Mouse (Mus musculus): Measurements from ENCODE around the gene Tpp2.
A peak's percentile ranks its signal among the peaks of the same experiment; 100 is the strongest.
"Not testable (repeated sequence)": the region's sequence is repeated elsewhere in the genome, so short reads cannot be mapped to it uniquely, and the experiment has no call there.

Gene Tpp2

DNA sequence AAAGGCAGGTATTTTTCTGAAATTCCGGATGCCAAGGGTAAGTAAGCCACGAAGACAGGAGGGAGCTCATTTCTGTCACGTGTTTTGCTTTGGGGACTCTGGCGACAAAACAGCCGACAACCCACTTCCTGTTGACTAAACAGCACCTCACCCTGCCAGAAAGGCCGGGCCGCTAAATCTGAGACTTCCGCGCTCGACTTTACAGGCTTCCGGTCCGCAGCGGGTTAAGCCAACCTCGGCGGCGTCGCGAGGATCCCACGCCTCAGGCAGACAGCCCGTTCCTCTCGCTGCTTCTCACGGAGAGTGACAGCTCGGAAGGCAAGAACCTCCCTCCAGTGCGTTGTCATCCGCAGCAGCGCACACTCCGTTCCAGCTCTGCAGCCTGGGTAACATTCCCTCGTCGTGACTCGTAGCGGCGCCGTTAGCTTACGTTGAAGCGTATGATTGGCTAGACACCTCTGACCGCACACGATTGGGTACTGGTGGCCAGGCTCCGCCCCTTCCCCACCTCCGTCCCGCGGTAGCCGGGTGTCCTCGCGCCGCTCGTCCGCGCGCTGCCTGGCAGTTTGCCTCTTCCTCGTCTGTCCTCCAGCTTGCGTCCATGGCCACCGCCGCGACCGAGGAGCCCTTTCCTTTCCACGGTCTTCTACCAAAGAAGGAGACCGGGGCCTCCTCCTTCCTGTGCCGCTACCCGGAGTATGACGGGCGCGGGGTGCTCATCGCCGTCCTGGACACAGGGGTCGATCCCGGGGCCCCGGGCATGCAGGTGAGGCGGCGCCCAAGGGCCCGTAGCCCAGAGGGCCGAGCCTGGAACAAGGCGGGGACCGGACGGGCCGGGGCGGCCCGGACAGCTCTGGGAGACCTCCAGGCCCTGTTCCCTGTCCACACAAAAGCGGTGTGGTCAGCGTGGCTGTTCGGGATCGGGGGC, at the start of gene Tpp2:
Gene Tpp2, plus strand, starts transcription at position 160 of the 928 bp plus-strand sequence.
- DNase-seq (ENCODE audit: low spot score in 2 of 2): peak; percentile 98 to 99

- not testable (repeated sequence) for DNase-seq (ENCODE audit: low spot score in 2 of 2)
Observed at GRCm38 (mm10) chr1:43888358-43888757, 45.1 kb upstream of the Tpp2 start.

DNA sequence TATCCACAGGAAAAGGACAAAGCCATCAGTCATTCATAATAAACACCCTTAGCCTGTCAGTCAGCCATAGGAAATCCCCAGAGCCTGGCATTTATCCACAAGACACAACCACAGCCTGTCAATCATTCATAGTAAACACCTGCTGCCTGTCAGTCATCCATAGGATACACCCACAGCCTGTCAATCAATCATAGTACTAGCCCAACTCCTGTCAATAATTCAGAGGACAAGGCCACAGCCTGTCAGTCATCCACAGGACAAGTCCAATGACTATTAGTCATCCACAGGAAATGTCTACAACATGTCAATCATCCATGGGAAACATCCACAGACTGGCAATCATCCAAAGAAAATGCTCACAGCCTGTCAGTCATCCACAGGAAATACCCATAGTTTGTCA, 37.7 kb upstream of the Tpp2 start:
- no peak for DNase-seq (ENCODE audit: low spot score in 2 of 2)

DNA sequence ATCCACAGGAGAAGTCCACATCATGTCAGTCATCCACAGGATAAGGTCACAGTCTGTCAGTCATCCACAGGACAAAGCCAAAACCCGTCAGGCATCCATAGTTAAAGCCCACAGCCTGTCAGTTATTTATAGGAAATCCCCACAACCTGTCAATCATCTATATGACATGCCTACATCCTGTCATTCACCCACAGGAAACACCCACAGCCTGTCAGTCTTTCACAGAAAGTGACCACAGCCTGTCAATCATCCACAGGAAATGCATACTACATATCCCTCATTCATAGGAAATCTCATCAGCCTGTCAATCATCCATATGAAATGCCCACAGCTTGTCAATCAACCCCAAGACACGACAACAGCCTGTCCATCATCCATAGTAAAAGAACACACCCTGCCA, 36.3 kb upstream of the Tpp2 start:
- no peak for DNase-seq (ENCODE audit: low spot score in 2 of 2)

DNA sequence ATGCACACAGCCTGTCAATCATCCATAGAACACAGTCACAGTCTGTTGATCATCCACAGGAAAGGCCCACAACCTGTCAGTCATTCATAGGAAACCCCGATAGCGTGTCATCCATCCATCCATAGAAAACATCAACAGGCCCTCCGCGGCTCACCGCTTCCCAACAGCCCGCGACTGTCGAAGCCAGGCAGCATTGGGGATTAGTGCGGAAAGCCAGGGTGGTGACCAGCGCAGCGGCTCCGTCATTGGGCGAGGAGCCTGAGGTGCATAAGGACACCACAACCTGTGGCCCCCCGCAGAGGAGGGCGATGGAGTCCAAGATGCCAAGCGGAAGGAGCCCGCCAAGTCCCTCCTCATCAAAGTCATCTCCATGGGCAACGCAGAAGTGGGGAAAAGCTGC, 35.5 kb upstream of the Tpp2 start:
- DNase-seq (ENCODE audit: low spot score in 2 of 2): no peak

- peak; percentile 77 to 86 for DNase-seq (ENCODE audit: low spot score in 2 of 2)
Observed at GRCm38 (mm10) chr1:43898991-43899714, 34.3 kb upstream of the Tpp2 start.

DNA sequence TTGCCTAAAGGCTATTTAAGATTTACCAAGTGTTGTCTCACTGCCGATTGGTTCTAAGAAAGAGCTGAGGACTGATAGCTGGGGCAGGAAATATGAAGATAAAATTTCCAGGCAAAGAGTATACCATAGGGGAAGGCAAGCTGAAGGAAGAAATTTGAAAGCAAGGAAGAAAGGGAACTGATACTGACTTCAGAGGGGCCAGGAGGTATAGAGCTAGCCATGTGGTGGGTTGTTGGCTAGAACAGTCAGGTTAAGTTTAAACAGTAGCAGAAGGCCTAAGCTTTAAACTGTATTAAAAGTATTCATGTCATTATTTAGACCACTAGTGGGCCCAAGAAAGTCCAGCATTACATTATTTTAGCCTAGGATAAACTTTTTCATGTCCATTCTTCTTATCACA, 31.0 kb upstream of the Tpp2 start:
- DNase-seq (ENCODE audit: low spot score in 2 of 2): no peak

- DNase-seq (ENCODE audit: low spot score in 2 of 2): no peak
Observed at GRCm38 (mm10) chr1:43902855-43903254, 30.6 kb upstream of the Tpp2 start.

DNA sequence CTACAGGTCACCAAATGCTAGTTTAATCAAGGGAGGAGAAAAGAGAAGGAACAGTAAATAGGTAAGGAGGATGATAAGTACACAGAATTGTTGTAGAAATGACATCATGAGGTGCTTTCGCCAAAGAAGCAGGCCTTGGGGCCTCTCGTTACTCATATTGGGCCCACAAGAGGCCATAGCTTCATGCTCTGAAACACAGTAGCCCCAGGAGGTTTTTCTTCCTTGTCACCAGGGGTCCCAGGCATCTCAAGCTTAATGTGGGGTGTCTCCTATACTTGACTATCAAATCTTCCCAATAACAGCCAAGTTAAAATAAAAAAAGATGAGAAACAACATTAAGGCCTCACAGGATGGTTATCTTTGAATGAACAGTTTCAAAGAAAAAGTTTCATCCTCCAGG, 18.0 kb upstream of the Tpp2 start:
- DNase-seq (ENCODE audit: low spot score in 2 of 2): no peak

GRCm38 (mm10) chr1:43916854-43917253, 16.6 kb upstream of the Tpp2 start:
- DNase-seq (ENCODE audit: low spot score in 2 of 2): no peak

- no peak for DNase-seq (ENCODE audit: low spot score in 2 of 2)
Observed at GRCm38 (mm10) chr1:43934416-43934810, 966 bp downstream of the Tpp2 start.

GRCm38 (mm10) chr1:43939310-43939709, 5.9 kb downstream of the Tpp2 start:
- no peak for DNase-seq (ENCODE audit: low spot score in 2 of 2)

GRCm38 (mm10) chr1:43941476-43942217, 8.2 kb downstream of the Tpp2 start:
- DNase-seq (ENCODE audit: low spot score in 2 of 2): no peak

DNA sequence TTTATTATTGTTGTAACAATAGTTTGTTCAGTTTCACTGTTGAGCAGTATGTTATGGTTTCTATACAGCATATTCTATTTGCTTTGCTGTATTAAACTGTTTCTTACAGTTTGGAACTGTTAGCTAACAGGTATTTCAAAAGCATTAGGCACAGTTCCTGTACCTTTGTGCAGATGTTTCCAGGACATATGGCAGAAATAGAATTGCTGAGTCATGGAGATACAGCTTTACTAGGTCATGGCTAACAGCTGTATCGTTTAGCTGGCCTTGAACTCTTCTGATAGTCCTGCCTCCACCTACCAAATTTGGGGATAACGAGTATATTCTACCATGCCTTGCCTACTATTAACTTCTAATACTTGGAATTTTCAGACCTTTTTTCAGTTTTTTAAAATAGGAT, 9.4 kb downstream of the Tpp2 start:
- no peak for DNase-seq (ENCODE audit: low spot score in 2 of 2)

- no peak for DNase-seq (ENCODE audit: low spot score in 2 of 2)
Observed at GRCm38 (mm10) chr1:43953679-43954078, 20.2 kb downstream of the Tpp2 start.

GRCm38 (mm10) chr1:43964381-43964780, 30.9 kb downstream of the Tpp2 start:
- DNase-seq (ENCODE audit: low spot score in 2 of 2): no peak

GRCm38 (mm10) chr1:43966756-43967155, 33.3 kb downstream of the Tpp2 start:
- DNase-seq (ENCODE audit: low spot score in 2 of 2): no peak

- DNase-seq (ENCODE audit: low spot score in 2 of 2): no peak
Observed at GRCm38 (mm10) chr1:43969361-43969760, 35.9 kb downstream of the Tpp2 start.

DNA sequence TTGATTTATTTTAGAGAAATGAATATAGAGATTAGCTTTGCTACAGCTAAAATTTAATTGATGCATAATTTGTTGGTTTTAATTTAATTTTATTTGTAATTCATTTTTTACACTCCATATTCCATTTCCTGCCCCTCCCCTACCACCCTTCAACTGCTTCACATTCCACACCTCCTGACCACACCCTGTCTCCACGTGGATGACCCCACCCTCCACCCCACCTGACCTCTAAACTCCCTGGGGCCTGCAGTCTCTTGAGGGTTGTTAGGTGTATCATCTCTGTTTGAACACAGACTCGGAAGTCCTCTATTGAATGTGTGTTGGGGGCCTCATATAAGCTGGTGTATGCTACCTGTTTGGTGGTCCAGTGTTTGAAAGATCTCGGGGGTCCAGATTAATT, 37.6 kb downstream of the Tpp2 start:
- no peak for DNase-seq (ENCODE audit: low spot score in 2 of 2)

GRCm38 (mm10) chr1:43996914-43997589, 63.6 kb downstream of the Tpp2 start:
- DNase-seq (ENCODE audit: low spot score in 2 of 2): no peak

DNA sequence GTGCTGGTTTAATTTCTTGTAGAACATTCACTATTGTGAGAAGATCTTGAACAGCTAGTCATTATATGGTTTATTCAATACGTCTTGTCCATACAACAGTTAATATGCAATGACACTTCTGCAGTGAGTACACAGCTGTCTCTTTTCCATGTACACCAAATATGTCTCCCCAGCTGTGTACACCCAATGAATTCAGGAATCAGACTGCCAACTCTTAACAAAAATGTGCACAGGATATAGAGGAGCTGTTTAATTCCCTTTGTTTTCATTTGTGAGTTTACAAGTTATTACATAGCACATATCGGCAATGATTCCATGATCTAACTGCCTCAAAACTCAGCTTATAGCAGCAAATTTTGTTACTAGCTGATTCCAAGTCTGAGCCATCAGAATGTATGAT, 71.1 kb downstream of the Tpp2 start:
- DNase-seq (ENCODE audit: low spot score in 2 of 2): no peak

- DNase-seq (ENCODE audit: low spot score in 2 of 2): no peak
Observed at GRCm38 (mm10) chr1:44015556-44015955, 82.1 kb downstream of the Tpp2 start.
